Mouse (Mus musculus) G1E (cell line): Measurements from ENCODE around the gene Maml3.

Source experiments
- CTCF ChIP-seq: IDR thresholded peaks from 2 replicates; pipeline ENCODE4 v1.5.1; 2012; ENCODE audit warnings: low read depth, low read length, inconsistent platforms, mixed read lengths
- GATA1 ChIP-seq: IDR thresholded peaks from 2 replicates; pipeline ENCODE4 v1.6.1; 2012; ENCODE audit warnings: borderline replicate concordance, low read length, inconsistent platforms, mixed read lengths
- GATA2 ChIP-seq: IDR thresholded peaks from 2 replicates; pipeline ENCODE4 v1.6.1; 2012; ENCODE audit warnings: low read depth, low read length, inconsistent platforms, borderline replicate concordance
- POLR2AphosphoS5 ChIP-seq: IDR thresholded peaks from 2 replicates; pipeline ENCODE4 v1.6.1; 2012; ENCODE audit warnings: low read depth, low read length, inconsistent platforms; ENCODE audit not compliant: insufficient replicate concordance

GRCm38 (mm10) chr3:51965008-51965407, 139.9 kb downstream of the Maml3 start:
- TF ChIP-seq CTCF (no peak), GATA1 (no peak), GATA2 (no peak), POLR2AphosphoS5 (no peak)
